Mouse (Mus musculus): ENCODE measurements around the gene Smok3b. TPM values are rescaled to one million over a fixed set of nuclear protein-coding genes. Genes with fewer than 3 reads are reported as not detected.

The Smok3b gene
- polyA plus RNA-seq, 1 experiment from 2014 or later = not detected

- ATAC-seq (no peak), DNase-seq (ENCODE audit: low spot score) (no peak)
- WGBS = 87% methylated on average over 4 of the region's 4 CpGs
- Histone ChIP-seq H3K36me3 (ENCODE audit: insufficient read depth, low read length) (no peaks in the 10 kb centered on the region), H3K27me3 (replicated peaks; ENCODE audit: insufficient read depth, low read length) (no peaks in the 10 kb centered on the region), H3K4me2 (replicated peaks; ENCODE audit: low read depth, low read length) (no peak overlapping the region), H3K4me3 (ENCODE audit: low read depth, low read length) (no peak overlapping the region), H3K27ac (ENCODE audit: low read length) (no peak overlapping the region), H3K9ac (replicated peaks; ENCODE audit: low read depth) (no peak overlapping the region), H3K4me1 (ENCODE audit: insufficient read depth, low read depth, low read length) (no peaks in the 10 kb centered on the region), H3K9me3 (ENCODE audit: low read length) (no peaks in the 10 kb centered on the region)
- TF ChIP-seq CTCF (IDR thresholded peaks at IDR 0.05) (no peak), EP300 (IDR thresholded peaks at IDR 0.05) (no peak)
These were observed 52.6 kb downstream of the Smok3b start for GRCm38 (mm10) chr5:138073803-138074202.

GRCm38 (mm10) chr5:138075684-138076083 is 54.5 kb downstream of the Smok3b start:
- Histone ChIP-seq H3K9me3 (ENCODE audit: low read length) (no peaks in the 10 kb centered on the region), H3K9ac (replicated peaks; ENCODE audit: low read depth) (no peak overlapping the region), H3K4me1 (ENCODE audit: insufficient read depth, low read depth, low read length) (no peaks in the 10 kb centered on the region), H3K27ac (ENCODE audit: low read length) (no peak overlapping the region), H3K36me3 (ENCODE audit: insufficient read depth, low read length) (no peaks in the 10 kb centered on the region), H3K4me2 (replicated peaks; ENCODE audit: low read depth, low read length) (no peak overlapping the region), H3K27me3 (replicated peaks; ENCODE audit: insufficient read depth, low read length) (no peaks in the 10 kb centered on the region), H3K4me3 (ENCODE audit: low read depth, low read length) (no peak overlapping the region)
- DNase-seq (ENCODE audit: low spot score) (no peak), ATAC-seq (no peak)
- WGBS = 63% methylated on average over 3 of the region's 3 CpGs
- TF ChIP-seq EP300 (IDR thresholded peaks at IDR 0.05) (no peak), CTCF (IDR thresholded peaks at IDR 0.05) (no peak)

- Histone ChIP-seq H3K27ac (ENCODE audit: low read length) (no peak overlapping the region), H3K36me3 (ENCODE audit: insufficient read depth, low read length) (no peaks in the 10 kb centered on the region), H3K4me1 (ENCODE audit: insufficient read depth, low read depth, low read length) (no peaks in the 10 kb centered on the region), H3K4me2 (replicated peaks; ENCODE audit: low read depth, low read length) (no peak overlapping the region), H3K4me3 (ENCODE audit: low read depth, low read length) (no peak overlapping the region), H3K27me3 (replicated peaks; ENCODE audit: insufficient read depth, low read length) (no peaks in the 10 kb centered on the region), H3K9me3 (ENCODE audit: low read length) (no peaks in the 10 kb centered on the region), H3K9ac (replicated peaks; ENCODE audit: low read depth) (no peak overlapping the region)
- 52% methylated on average over 2 of the region's 2 CpGs for WGBS
- ATAC-seq = no peak
- no peak for DNase-seq (ENCODE audit: low spot score)
- TF ChIP-seq CTCF (IDR thresholded peaks at IDR 0.05) (no peak), EP300 (IDR thresholded peaks at IDR 0.05) (no peak)
These were observed 54.9 kb downstream of the Smok3b start for GRCm38 (mm10) chr5:138076148-138076547.

GRCm38 (mm10) chr5:138080456-138080855 is 59.2 kb downstream of the Smok3b start:
- DNase-seq (ENCODE audit: low spot score) = no peak
- H3K36me3 ChIP-seq (ENCODE audit: insufficient read depth, low read length) = no peaks in the 10 kb centered on the region
- no peak overlapping the region for H3K4me2 ChIP-seq (replicated peaks; ENCODE audit: low read depth, low read length)
- ATAC-seq = no peak
- no peak overlapping the region for H3K4me3 ChIP-seq (ENCODE audit: low read depth, low read length)
- 87% methylated on average over 5 of the region's 5 CpGs for WGBS
- no peak overlapping the region for H3K9ac ChIP-seq (replicated peaks; ENCODE audit: low read depth)
- TF ChIP-seq EP300 (IDR thresholded peaks at IDR 0.05) = no peak
- no peak for TF ChIP-seq CTCF (IDR thresholded peaks at IDR 0.05)
- H3K9me3 ChIP-seq (ENCODE audit: low read length) = no peaks in the 10 kb centered on the region
- no peak overlapping the region for H3K27ac ChIP-seq (ENCODE audit: low read length)
- H3K4me1 ChIP-seq (ENCODE audit: insufficient read depth, low read depth, low read length) = no peaks in the 10 kb centered on the region; the same call in 1 of the 2 replicates
- H3K27me3 ChIP-seq (replicated peaks; ENCODE audit: insufficient read depth, low read length) = no peaks in the 10 kb centered on the region

GRCm38 (mm10) chr5:138081446-138081845 is 60.2 kb downstream of the Smok3b start:
- 88% methylated on average over 9 of the region's 9 CpGs for WGBS
- no peak overlapping the region for H3K4me2 ChIP-seq (replicated peaks; ENCODE audit: low read depth, low read length)
- no peak overlapping the region for H3K27ac ChIP-seq (ENCODE audit: low read length)
- H3K27me3 ChIP-seq (replicated peaks; ENCODE audit: insufficient read depth, low read length) = no peaks in the 10 kb centered on the region
- no peak for TF ChIP-seq EP300 (IDR thresholded peaks at IDR 0.05)
- TF ChIP-seq CTCF (IDR thresholded peaks at IDR 0.05) = no peak
- no peaks in the 10 kb centered on the region for H3K9me3 ChIP-seq (ENCODE audit: low read length)
- no peaks in the 10 kb centered on the region for H3K36me3 ChIP-seq (ENCODE audit: insufficient read depth, low read length)
- no peak overlapping the region for H3K9ac ChIP-seq (replicated peaks; ENCODE audit: low read depth)
- ATAC-seq (no peak), DNase-seq (ENCODE audit: low spot score) (no peak)
- H3K4me3 ChIP-seq (ENCODE audit: low read depth, low read length) = no peak overlapping the region
- H3K4me1 ChIP-seq (ENCODE audit: insufficient read depth, low read depth, low read length) = peaks cover 3% of the 10 kb centered on the region; the same call in 1 of the 2 replicates

GRCm38 (mm10) chr5:138083318-138083900 is 62.2 kb downstream of the Smok3b start:
- Histone ChIP-seq H3K36me3 (ENCODE audit: insufficient read depth, low read length) (no peaks in the 10 kb centered on the region), H3K4me3 (ENCODE audit: low read depth, low read length) (no peak overlapping the region), H3K4me2 (replicated peaks; ENCODE audit: low read depth, low read length) (no peak overlapping the region), H3K9ac (replicated peaks; ENCODE audit: low read depth) (no peak overlapping the region), H3K4me1 (ENCODE audit: insufficient read depth, low read depth, low read length) (peaks cover 11% of the 10 kb centered on the region; the same call in 1 of the 2 replicates), H3K9me3 (ENCODE audit: low read length) (no peaks in the 10 kb centered on the region), H3K27me3 (replicated peaks; ENCODE audit: insufficient read depth, low read length) (no peaks in the 10 kb centered on the region), H3K27ac (ENCODE audit: low read length) (no peak overlapping the region)
- ATAC-seq (no peak), DNase-seq (ENCODE audit: low spot score) (no peak)
- WGBS = 53% methylated on average over 2 of the region's 2 CpGs
- TF ChIP-seq CTCF (IDR thresholded peaks at IDR 0.05) = no peak

- Histone ChIP-seq H3K9me3 (ENCODE audit: low read length) (no peaks in the 10 kb centered on the region), H3K9ac (replicated peaks; ENCODE audit: low read depth) (no peak overlapping the region), H3K27ac (ENCODE audit: low read length) (no peak overlapping the region), H3K4me1 (ENCODE audit: insufficient read depth, low read depth, low read length) (peaks cover 11% of the 10 kb centered on the region; the same call in 1 of the 2 replicates), H3K36me3 (ENCODE audit: insufficient read depth, low read length) (no peaks in the 10 kb centered on the region), H3K27me3 (replicated peaks; ENCODE audit: insufficient read depth, low read length) (no peaks in the 10 kb centered on the region), H3K4me3 (ENCODE audit: low read depth, low read length) (no peak overlapping the region), H3K4me2 (replicated peaks; ENCODE audit: low read depth, low read length) (no peak overlapping the region)
- WGBS = 92% methylated on average over 2 of the region's 2 CpGs
- ATAC-seq (no peak), DNase-seq (ENCODE audit: low spot score) (no peak)
- no peak for TF ChIP-seq CTCF (IDR thresholded peaks at IDR 0.05)
- no peak for TF ChIP-seq EP300 (IDR thresholded peaks at IDR 0.05)
These were observed 62.7 kb downstream of the Smok3b start for GRCm38 (mm10) chr5:138083936-138084335.
